Mouse (Mus musculus) stomach, embryonic 16.5 days (tissue): ENCODE data around the gene Prtg. TPM values are rescaled to one million over a fixed set of nuclear protein-coding genes. Genes with fewer than 3 reads are reported as not detected.

ENCODE experiments used
- ATAC-seq: fragments of 200-750 bp; cut with Nextera tagmentation; 2 replicates; pipeline ENCODE4 v1.8.0; 2017; ENCODE audit warnings: moderate number of reproducible peaks, moderate TSS enrichment; ENCODE audit not compliant: insufficient read depth, low FRiP score
- H3K27ac ChIP-seq: fragments of 300-500 bp; sonication (generic); 2 replicates; pipeline ENCODE4 v1.5.1; 2014; ENCODE audit warnings: low read length
- H3K27me3 ChIP-seq: fragments of 300-500 bp; sonication (generic); 2 replicates; pipeline ENCODE4 v1.6.1; 2014; ENCODE audit warnings: low read length, control low read depth, mixed read lengths; ENCODE audit not compliant: control insufficient read depth, insufficient read depth
- H3K36me3 ChIP-seq: fragments of 300-500 bp; sonication (generic); 2 replicates; pipeline ENCODE4 v1.6.1; 2014; ENCODE audit warnings: low read length; ENCODE audit not compliant: control insufficient read depth, insufficient read depth
- H3K4me1 ChIP-seq: fragments of 300-500 bp; sonication (generic); 2 replicates; pipeline ENCODE4 v1.6.1; 2014; ENCODE audit warnings: low read length, control low read depth, mixed read lengths; ENCODE audit not compliant: control insufficient read depth, insufficient read depth
- H3K4me2 ChIP-seq: fragments of 300-500 bp; sonication (generic); 2 replicates; pipeline ENCODE4 v1.6.1; 2014; ENCODE audit warnings: low read depth, low read length, mixed read lengths
- H3K4me3 ChIP-seq: fragments of 300-500 bp; sonication (generic); replicated peaks from 2 replicates; pipeline ENCODE4 v1.5.1; 2014; ENCODE audit warnings: mild to moderate bottlenecking, low read length
- H3K9ac ChIP-seq: fragments of 300-500 bp; sonication (generic); 2 replicates; pipeline ENCODE4 v1.6.1; 2014; ENCODE audit warnings: low read length
- H3K9me3 ChIP-seq: fragments of 300-500 bp; sonication (generic); replicated peaks from 2 replicates; pipeline ENCODE4 v1.6.1; 2016; ENCODE audit warnings: low read length, control low read depth; ENCODE audit not compliant: control insufficient read depth
- WGBS: fragments of 180-500 bp; shearing (Covaris S2); extraction: QIAGEN DNeasy Blood & Tissue Kit; methylation state at CpG from one replicate; pipeline ENCODE4 v1.1.7; 2014; 5-methylcytosine and 5-hydroxymethylcytosine counted together
- polyA plus RNA-seq: library from polyadenylated mRNA; unstranded; fragments of >200 nt; fragmentation: Nextera tagmentation; extraction: Ambion mirVana; gene quantifications from 2 replicates; pipeline ENCODE4 v1.2.1, GENCODE M21; 2015

Gene Prtg
- polyA plus RNA-seq, 1 experiment from 2014 or later, result 0.25 TPM

DNA sequence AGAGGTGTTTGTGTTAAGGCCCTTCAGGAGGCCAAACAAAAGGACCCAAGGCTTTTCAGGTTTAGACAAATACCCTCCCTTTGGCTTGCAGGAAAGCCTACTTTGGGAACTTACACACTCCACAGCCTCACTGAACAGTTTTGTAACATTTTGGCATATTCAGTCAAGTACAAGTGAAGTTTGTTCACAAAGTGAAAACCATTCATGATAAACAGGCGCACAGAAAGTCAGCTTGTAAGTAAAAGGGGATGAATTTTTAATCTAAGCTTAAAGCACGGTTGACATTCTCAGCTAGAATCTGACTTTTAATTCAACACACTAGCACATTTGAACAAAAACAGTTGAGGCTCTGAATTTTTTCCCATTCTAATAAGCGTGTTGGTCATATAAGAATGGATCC is 72.9 kb downstream of the Prtg start:
- no peak overlapping the region for H3K4me3 ChIP-seq
- no peaks in the 10 kb centered on the region for H3K9me3 ChIP-seq
- no peak overlapping the region for H3K27ac ChIP-seq
- H3K4me2 ChIP-seq, result no peak overlapping the region
- WGBS, result 70% methylated on average over 3 of the region's 3 CpGs
- H3K27me3 ChIP-seq, result no peaks in the 10 kb centered on the region
- no peaks in the 10 kb centered on the region for H3K36me3 ChIP-seq
- ATAC-seq, result no peak
- H3K4me1 ChIP-seq, result peaks cover 38% of the 10 kb centered on the region
- H3K9ac ChIP-seq, result no peak overlapping the region

DNA sequence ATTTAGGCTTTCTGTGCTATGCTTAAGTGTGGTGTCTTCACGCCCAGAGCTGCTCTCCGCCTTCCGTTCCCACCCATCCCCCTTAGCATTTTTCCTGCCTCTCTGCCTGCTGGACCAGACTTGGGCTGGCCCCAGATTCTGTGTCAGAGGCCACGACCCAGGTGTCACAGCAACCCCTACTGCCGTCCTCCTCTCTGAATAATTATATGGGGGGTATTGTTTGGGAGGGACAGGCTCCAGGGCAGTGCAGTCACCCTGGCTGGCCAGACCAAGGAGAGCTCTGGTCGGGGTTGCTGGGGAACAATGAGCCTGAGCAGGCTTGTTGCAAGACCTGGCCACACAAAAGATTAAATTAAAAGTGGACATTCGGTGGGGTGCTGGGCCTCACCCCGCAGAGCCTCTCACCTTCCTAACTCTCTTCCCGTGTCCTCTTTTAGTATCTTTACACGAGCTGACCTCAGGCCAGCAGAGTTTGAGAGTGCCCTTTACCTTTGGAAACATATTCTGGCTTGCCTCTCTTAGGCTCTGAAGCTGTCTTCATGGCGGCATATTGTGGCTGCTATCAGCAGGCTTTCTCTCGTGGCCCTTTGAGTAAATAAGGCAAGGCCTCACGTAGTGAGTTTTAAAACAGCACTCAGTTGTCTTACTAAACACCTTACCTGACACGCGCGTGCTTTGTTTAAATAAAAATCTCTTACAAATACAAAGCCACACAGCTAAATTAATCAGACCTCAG is 73.7 kb downstream of the Prtg start:
- H3K9ac ChIP-seq, result peak overlapping the region; percentile 34; the same call in 1 of the 2 replicates
- no peaks in the 10 kb centered on the region for H3K36me3 ChIP-seq
- H3K4me1 ChIP-seq, result peaks cover 38% of the 10 kb centered on the region
- 0 out of 2 replicates have a peak overlapping the region, but pooled peaks have one; percentile 29 for H3K27ac ChIP-seq
- no peak overlapping the region for H3K4me3 ChIP-seq
- no peaks in the 10 kb centered on the region for H3K9me3 ChIP-seq
- no peak overlapping the region for H3K4me2 ChIP-seq
- WGBS, result 34% methylated on average over 16 of the region's 16 CpGs
- 0 out of 2 replicates have a peak, but pooled peaks have one; percentile 34 for ATAC-seq
- H3K27me3 ChIP-seq, result no peaks in the 10 kb centered on the region

DNA sequence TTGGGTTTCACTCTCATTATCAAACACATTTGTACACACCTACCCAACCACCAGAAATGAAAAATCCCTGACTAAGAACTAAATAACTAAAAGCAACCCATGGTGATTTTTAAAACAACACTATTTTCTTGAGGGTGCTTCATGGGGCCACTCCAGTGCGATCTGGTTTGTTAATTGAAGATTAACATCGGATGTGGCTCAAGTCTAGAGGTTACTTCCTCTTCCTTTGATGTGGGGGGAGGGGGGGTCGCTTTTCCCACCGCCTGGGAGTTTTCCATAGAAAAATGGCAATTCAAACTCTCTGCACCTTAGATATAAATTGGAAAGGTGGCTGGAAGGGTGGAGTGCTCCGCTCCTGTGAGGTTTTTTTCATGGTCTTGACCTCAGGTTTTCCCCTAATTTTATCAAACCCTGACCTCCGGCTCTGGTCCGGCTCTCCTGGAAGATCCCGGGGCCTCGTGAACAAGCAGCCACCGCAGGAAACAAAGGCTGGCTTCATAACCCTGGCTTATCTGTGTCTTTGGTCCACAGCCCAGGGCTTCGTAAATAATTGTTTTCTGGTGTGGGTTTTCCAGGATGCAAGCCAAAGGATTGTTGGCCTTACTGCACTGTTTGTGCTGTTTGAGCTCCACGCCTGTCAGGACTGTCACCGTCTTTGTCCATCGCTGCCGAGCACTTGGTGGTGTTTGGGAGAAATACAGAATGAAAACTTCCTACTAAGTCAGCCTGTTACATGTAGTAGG is 74.5 kb downstream of the Prtg start:
- Histone ChIP-seq H3K4me3 (no peak overlapping the region), H3K9ac (no peak overlapping the region), H3K36me3 (no peaks in the 10 kb centered on the region), H3K27ac (peak overlapping the region; percentile 29; the same call in 1 of the 2 replicates), H3K27me3 (no peaks in the 10 kb centered on the region), H3K9me3 (no peaks in the 10 kb centered on the region), H3K4me2 (peak overlapping the region; percentile 11; the same call in 1 of the 2 replicates), H3K4me1 (peaks cover 38% of the 10 kb centered on the region)
- WGBS, result 22% methylated on average over 15 of the region's 15 CpGs
- no peak for ATAC-seq

DNA sequence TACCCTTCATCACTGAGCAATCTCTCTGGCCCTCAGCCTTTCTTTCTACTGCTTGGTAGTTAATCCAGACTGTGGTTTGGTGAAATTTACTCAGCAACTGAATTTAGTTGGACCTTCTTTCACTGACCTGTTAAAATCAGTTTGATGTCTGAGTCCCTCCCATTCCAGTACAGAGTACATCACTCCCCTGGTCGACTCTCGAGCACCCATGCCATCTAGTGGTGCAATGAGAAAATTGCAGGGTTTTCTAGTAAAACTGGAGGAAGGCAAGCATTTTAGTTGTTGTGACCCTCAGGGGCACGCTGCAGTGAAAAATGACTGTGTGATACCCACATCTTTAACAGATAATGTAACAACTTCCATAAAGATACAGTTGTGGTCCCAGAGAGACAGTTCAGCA is 77.3 kb downstream of the Prtg start:
- Histone ChIP-seq H3K9me3 (no peaks in the 10 kb centered on the region), H3K4me1 (peaks cover 22% of the 10 kb centered on the region), H3K4me3 (no peak overlapping the region), H3K9ac (no peak overlapping the region), H3K27ac (no peak overlapping the region), H3K4me2 (no peak overlapping the region), H3K27me3 (no peaks in the 10 kb centered on the region), H3K36me3 (no peaks in the 10 kb centered on the region)
- 9% methylated on average over 3 of the region's 3 CpGs for WGBS
- ATAC-seq, result peak; percentile 41; the same call in 1 of the 2 replicates

DNA sequence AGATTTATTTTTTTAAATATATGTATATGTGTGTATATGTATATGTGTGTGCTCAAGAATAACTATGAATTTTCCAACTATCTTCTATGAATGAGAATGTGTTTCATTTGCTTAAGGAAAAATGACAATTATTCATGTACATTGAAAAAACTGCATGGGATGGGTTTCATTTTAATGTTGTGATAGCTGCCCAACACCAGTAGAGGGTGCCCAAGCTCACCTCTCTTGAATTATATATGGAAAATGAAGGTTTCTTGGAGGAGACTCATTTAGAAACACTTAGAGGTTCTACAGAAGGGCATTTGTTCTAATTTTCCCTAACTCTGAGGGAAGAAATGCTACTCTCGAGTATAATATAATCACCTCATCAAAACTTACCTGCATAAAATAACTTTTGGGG is 83.1 kb downstream of the Prtg start:
- WGBS, result 68% methylated on average over 1 of the region's 1 CpGs
- Histone ChIP-seq H3K27me3 (no peaks in the 10 kb centered on the region), H3K9me3 (no peaks in the 10 kb centered on the region), H3K27ac (no peak overlapping the region), H3K4me1 (no peaks in the 10 kb centered on the region), H3K9ac (no peak overlapping the region), H3K36me3 (no peaks in the 10 kb centered on the region), H3K4me2 (no peak overlapping the region), H3K4me3 (no peak overlapping the region)
- ATAC-seq, result no peak

DNA sequence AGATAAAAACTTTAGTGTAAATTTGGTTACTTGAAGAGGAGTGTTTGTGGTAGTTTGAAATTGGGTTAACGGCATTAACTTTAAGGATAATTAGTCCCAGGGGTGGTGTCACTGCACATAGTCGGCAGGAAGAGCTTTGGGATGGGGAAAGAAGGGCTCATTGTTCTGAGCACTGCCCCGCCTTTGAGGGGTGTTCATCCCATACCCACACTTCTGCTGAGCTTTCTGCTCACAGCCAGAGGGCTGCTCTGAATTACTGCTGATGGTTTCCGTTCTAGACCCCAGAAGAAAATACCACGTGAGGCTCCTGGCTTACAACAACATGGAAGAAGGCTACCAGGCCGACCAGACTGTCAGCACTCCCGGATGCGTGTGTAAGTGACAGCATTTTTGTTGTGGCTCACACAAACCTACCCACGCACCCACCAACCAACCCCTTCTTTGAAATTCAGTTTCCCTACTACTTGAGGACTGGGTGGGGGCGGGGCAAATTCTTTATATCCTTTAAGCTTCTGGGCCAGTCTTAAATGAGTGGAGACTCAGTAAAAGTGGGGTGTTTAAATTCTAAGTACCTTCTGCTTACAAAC is 83.9 kb downstream of the Prtg start:
- 77% methylated on average over 10 of the region's 10 CpGs for WGBS
- no peak overlapping the region for H3K4me3 ChIP-seq
- H3K9ac ChIP-seq, result no peak overlapping the region
- ATAC-seq, result no peak
- no peaks in the 10 kb centered on the region for H3K9me3 ChIP-seq
- H3K27ac ChIP-seq, result no peak overlapping the region
- H3K27me3 ChIP-seq, result no peaks in the 10 kb centered on the region
- H3K36me3 ChIP-seq, result no peaks in the 10 kb centered on the region
- no peaks in the 10 kb centered on the region for H3K4me1 ChIP-seq
- no peak overlapping the region for H3K4me2 ChIP-seq

DNA sequence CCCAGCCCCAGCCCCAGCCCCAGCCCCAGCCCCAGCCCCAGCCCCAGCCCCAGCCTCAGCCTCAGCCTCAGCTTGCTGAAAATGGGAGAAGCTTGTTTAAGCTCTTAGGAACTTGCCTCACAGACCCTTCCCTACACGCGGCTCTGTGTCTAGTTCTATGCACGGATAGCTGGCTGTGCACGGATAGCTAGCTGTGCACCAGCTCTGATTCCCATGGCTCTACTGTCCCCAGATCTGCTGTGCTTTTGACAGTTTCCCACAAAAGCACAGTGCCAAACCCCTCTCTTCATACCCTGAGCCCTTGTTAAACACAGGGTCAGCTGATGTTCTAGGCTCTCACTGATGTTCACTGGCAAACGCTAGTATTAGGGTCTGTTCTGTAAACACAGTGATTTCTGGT is 86.1 kb downstream of the Prtg start:
- ATAC-seq, result no peak
- WGBS, result 87% methylated on average over 5 of the region's 5 CpGs
- H3K9ac ChIP-seq, result no peak overlapping the region
- no peak overlapping the region for H3K4me2 ChIP-seq
- no peaks in the 10 kb centered on the region for H3K36me3 ChIP-seq
- no peak overlapping the region for H3K4me3 ChIP-seq
- H3K27ac ChIP-seq, result no peak overlapping the region
- H3K9me3 ChIP-seq, result no peaks in the 10 kb centered on the region
- H3K27me3 ChIP-seq, result no peaks in the 10 kb centered on the region
- H3K4me1 ChIP-seq, result no peaks in the 10 kb centered on the region

DNA sequence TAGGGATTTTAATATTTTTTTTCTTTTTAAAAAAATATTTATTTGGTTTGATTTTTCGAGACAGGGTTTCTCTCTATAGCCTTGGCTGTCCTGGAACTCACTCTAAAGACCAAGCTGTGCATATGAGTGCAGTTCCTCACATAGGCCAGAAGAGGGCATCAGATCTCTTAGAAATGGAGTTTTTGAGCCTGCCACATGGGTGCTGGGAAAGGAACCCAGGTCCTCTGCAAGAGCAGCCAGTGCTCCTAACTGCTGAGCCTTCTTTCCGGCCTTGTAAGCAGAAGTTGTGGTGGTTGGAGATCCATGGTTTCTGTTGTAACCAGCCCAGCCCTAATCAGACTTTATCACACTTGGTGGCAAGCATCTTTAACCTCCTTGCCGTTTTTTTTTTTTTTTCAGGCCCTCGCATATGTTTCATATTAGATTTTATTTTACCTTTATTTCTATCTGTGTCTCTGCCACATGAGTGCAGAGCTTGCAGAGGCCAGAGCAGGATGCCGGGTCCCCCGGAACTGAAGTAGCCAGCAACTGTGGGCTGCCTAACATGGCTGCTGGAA is 88.2 kb downstream of the Prtg start:
- H3K4me2 ChIP-seq, result no peak overlapping the region
- 94% methylated on average over 6 of the region's 6 CpGs for WGBS
- no peaks in the 10 kb centered on the region for H3K27me3 ChIP-seq
- no peak overlapping the region for H3K9ac ChIP-seq
- ATAC-seq, result no peak
- H3K4me3 ChIP-seq, result no peak overlapping the region
- no peak overlapping the region for H3K27ac ChIP-seq
- H3K9me3 ChIP-seq, result no peaks in the 10 kb centered on the region
- H3K4me1 ChIP-seq, result no peaks in the 10 kb centered on the region
- H3K36me3 ChIP-seq, result no peaks in the 10 kb centered on the region

DNA sequence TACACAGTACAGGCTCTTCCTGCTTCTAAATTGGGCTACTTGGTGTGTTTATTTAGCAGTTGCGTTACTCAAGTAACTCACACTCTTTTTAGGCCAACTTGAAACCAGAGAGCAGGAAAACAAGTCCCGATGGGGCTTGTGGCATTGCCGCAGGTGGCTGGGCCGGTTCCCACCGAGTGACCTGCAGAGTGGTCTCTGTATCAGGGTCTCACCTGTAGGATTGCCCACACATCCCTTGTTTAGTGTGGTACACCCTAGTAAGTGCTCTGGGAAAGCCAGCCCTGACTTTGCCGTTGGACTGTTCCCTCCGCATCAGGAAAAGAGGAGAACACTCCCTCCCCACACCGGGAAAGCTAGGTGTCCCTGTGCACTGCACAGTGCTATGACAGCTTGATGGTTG is 95.4 kb downstream of the Prtg start:
- Histone ChIP-seq H3K9me3 (no peaks in the 10 kb centered on the region), H3K4me2 (no peak overlapping the region), H3K4me1 (no peaks in the 10 kb centered on the region), H3K27ac (no peak overlapping the region), H3K27me3 (no peaks in the 10 kb centered on the region), H3K4me3 (no peak overlapping the region), H3K9ac (no peak overlapping the region), H3K36me3 (no peaks in the 10 kb centered on the region)
- ATAC-seq, result no peak
- 77% methylated on average over 8 of the region's 8 CpGs for WGBS
